Mouse (Mus musculus) cortical plate, adult 2 months (tissue): ENCODE results near the gene Prkce.

Source experiments
- CTCF ChIP-seq: fragments of 200-500 bp; IDR thresholded peaks from 2 replicates; pipeline ENCODE4 v1.5.1; 2011; ENCODE audit warnings: mild to moderate bottlenecking, control low read depth, low read length; ENCODE audit not compliant: insufficient read depth; ENCODE audit errors: extremely low read depth
- POLR2A ChIP-seq: fragments of 200-500 bp; IDR thresholded peaks from 2 replicates; pipeline ENCODE4 v1.6.1; 2011; ENCODE audit warnings: mild to moderate bottlenecking, low read length, control low read depth; ENCODE audit not compliant: insufficient read depth; ENCODE audit errors: extremely low read depth

DNA sequence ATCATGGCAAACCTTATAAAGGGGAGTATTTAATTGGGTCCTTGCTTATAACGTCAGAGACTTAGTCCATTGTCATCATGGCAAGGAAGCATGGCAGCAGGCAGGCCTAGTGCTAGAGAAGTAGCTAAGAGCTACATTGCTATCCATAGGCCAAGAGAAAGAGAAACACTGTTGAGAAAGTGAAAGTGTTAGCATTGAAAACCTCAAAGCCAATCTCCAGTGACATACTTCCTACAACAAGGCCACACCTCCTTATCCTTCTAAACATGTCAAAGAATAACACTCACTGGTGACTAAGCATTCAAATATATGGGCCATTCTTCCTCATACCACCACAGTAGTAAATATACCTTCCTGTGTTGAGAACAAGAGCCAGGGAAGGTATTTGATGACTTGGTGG lies 20.2 kb downstream of the Prkce start:
- TF ChIP-seq CTCF (no peak), POLR2A (no peak)
